Mouse (Mus musculus): Measurements from ENCODE around the gene Cyp4f16. TPM values are rescaled to one million over a fixed set of nuclear protein-coding genes. Genes with fewer than 3 reads are reported as not detected.

Cyp4f16 gene
- polyA plus RNA-seq, 1 experiment = 21.8 TPM

DNA sequence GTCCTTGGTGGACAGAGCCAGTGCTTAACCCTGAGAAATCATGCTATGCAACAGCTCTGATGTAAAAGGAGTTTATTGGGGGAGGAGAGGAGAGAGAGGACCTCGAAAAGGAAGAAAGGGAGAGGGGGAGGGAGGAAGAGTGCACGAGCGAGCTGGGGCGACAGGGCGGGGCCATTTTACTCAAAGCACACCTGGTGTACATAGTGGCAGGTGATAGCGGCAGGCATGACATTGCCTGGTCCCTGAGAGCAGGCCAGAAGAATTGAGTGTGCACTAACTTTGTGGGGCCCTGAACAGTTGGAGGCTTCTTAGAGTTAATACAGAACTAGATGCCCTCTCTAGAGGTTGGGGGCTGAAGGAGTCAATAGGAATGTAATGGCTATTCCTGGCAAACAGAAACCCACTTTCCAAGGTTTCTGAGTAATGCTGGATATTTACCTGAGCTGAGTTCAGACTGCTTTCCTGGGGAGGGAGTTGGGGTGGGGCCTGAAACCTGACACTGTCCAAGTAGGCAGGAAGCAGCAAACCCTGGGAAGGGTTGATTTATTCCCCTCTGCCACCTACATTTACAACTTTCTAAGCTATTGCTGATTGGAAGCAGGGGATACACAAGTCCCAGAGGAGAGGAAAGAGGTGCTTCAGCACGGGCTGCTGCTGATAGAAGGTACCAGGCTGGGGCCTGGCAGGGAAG, 41.3 kb downstream of the Cyp4f16 start:
- H3K27ac ChIP-seq (ENCODE audit: insufficient read depth, low read length) = no peak overlapping the region
- TF ChIP-seq CTCF (IDR thresholded peaks at IDR 0.05; ENCODE audit: borderline replicate concordance, insufficient read depth, low read depth, low read length) = no peak
- no peak for TF ChIP-seq POLR2A (IDR thresholded peaks at IDR 0.05; ENCODE audit: borderline replicate concordance, insufficient read depth, low read length)
- no peaks in the 10 kb centered on the region for H3K27me3 ChIP-seq (ENCODE audit: control insufficient read depth, insufficient read depth, low read length)
- WGBS = 68% methylated on average over 7 of the region's 7 CpGs
- H3K4me3 ChIP-seq (replicated peaks; ENCODE audit: insufficient read depth, low read depth, low read length) = no peak overlapping the region
- H3K4me1 ChIP-seq (ENCODE audit: control insufficient read depth, insufficient read depth, low read length) = no peaks in the 10 kb centered on the region
- DNase-seq = no peak

DNA sequence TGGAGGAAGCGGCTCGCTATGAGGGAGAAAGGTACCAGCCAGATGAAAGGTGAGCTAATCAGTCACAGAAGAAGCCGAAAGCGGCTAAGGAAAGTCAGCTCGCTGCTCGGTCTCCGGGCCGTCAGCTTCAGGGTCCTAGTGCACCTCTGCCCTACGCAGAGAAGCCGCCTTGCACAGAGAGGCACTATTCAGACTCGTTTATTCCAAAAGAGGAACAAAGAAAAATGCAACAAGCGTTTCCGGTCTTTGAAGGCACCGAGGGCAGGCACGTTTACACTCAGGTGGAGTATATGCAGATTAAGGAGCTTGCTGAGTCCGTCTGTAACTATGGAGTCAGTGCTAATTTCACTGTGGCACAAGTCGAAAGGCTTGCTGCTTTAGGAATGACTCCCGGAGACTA, 60.1 kb downstream of the Cyp4f16 start:
- Histone ChIP-seq H3K4me1 (ENCODE audit: control insufficient read depth, insufficient read depth, low read length) (no peaks in the 10 kb centered on the region), H3K27me3 (ENCODE audit: control insufficient read depth, insufficient read depth, low read length) (no peaks in the 10 kb centered on the region), H3K4me3 (replicated peaks; ENCODE audit: insufficient read depth, low read depth, low read length) (no peak overlapping the region), H3K27ac (ENCODE audit: insufficient read depth, low read length) (no peak overlapping the region)
- TF ChIP-seq CTCF (IDR thresholded peaks at IDR 0.05; ENCODE audit: borderline replicate concordance, insufficient read depth, low read depth, low read length) (no peak), POLR2A (IDR thresholded peaks at IDR 0.05; ENCODE audit: borderline replicate concordance, insufficient read depth, low read length) (no peak)
- no peak for DNase-seq
- 88% methylated on average over 18 of the region's 18 CpGs for WGBS

Other genes with a start within 250 kb of the Cyp4f16 start
- gene Akap8, start 215.3 kb upstream of the Cyp4f16 start, polyA plus RNA-seq (2012; rRNA removed) = 117 and 127 TPM in 2 replicates
- gene Akap8l, start 186.0 kb upstream of the Cyp4f16 start, polyA plus RNA-seq (2012; rRNA removed) = 279 and 287 TPM in 2 replicates
- 48.5 and 51.2 TPM in 2 replicates for gene Wiz, start 147.1 kb upstream of the Cyp4f16 start, polyA plus RNA-seq (2012; rRNA removed)
- gene Rasal3, start 133.0 kb upstream of the Cyp4f16 start, polyA plus RNA-seq (2012; rRNA removed) = 0.92 and 1.2 TPM in 2 replicates
- gene Pglyrp2, start 112.4 kb upstream of the Cyp4f16 start, polyA plus RNA-seq (2012; rRNA removed) = not detected in 2 replicates
- gene Cyp4f39, start 83.8 kb upstream of the Cyp4f16 start, polyA plus RNA-seq (2012; rRNA removed) = 0.18 TPM in 1 of 2 replicates, not detected in the other
- gene Cyp4f17, start 30.5 kb upstream of the Cyp4f16 start, polyA plus RNA-seq (2012; rRNA removed) = 6.8 and 7.8 TPM in 2 replicates
- gene Cyp4f37, start 84.8 kb downstream of the Cyp4f16 start, polyA plus RNA-seq (2012; rRNA removed) = not detected in 2 replicates
- gene Cyp4f40, start 122.3 kb downstream of the Cyp4f16 start, polyA plus RNA-seq (2012; rRNA removed) = not detected in 2 replicates
- 5.1 and 5.9 TPM in 2 replicates for gene Cyp4f15, start 149.1 kb downstream of the Cyp4f16 start, polyA plus RNA-seq (2012; rRNA removed)

Measured in cerebellum, adult 2 months (tissue).